Mouse (Mus musculus) kidney, adult 2 months (tissue): ENCODE results near the gene Nfatc2ip.

Source experiments
- CTCF ChIP-seq: fragments of 200-500 bp; conservative IDR thresholded peaks from 2 replicates; pipeline ENCODE4 v1.5.1; 2011; ENCODE audit warnings: low read depth, mild to moderate bottlenecking, control low read depth, low read length, moderate library complexity, mixed read lengths; ENCODE audit not compliant: insufficient read depth, insufficient read length
- POLR2A ChIP-seq: fragments of 200-500 bp; IDR thresholded peaks from one replicate; pipeline ENCODE4 v1.6.1; 2011; ENCODE audit warnings: low read depth, low read length, control low read depth

DNA sequence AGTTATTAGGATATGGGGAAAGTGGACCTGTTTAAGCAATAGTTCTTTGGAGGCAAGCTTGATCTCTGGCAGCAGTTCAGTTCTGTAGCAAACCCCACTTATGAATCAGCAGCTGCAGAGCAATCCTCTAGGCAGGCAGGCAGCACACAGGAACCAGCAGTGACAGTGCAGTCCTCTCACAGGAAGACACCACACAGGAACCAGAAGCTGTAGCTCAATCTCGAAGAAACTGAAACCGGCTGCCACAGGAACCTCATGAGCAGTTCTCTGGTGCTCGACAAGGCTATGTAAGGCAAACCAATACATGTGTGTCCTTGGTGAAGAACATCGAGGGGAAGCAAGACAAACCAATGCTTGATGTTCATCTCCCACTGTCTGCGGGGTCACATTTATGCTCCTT, 25.2 kb upstream of the Nfatc2ip start:
- TF ChIP-seq CTCF (no peak), POLR2A (no peak)
